Mouse (Mus musculus): ENCODE measurements around the gene Rdh19.
"Not testable (repeated sequence)": the region's sequence is repeated elsewhere in the genome, so short reads cannot be mapped to it uniquely, and the experiment has no call there.

Gene Rdh19

DNA sequence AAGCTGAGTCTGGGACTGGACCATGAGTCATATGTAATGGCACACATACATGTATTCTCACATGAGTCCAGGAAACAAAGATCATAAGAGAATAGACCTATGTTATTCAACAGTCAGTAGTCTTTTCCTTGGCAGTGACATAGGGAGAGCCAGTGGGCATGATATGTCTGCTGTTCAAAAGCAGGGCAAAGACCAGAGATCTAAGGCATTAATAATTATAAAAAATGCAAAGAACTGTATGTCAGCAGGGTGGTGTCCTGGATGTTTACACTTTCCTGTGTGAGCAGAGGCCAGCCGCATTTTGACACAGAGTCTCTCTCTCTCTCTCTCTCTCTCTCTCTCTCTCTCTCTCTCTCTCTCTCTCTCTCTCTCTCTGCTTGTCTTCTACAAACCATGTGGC is at the start of gene Rdh19:
TSS of gene Rdh19 (plus strand) at position 301 of the 400 bp plus-strand sequence.
- DNase-seq (ENCODE audit: low read depth): no peak

- no peak for DNase-seq (ENCODE audit: low read depth)
These were observed 48.8 kb upstream of the Rdh19 start, which contains the start of gene Rdh16 for GRCm38 (mm10) chr10:127800891-127801290. Gene Rdh16, plus strand, starts transcription at chr10:127801152.

DNA sequence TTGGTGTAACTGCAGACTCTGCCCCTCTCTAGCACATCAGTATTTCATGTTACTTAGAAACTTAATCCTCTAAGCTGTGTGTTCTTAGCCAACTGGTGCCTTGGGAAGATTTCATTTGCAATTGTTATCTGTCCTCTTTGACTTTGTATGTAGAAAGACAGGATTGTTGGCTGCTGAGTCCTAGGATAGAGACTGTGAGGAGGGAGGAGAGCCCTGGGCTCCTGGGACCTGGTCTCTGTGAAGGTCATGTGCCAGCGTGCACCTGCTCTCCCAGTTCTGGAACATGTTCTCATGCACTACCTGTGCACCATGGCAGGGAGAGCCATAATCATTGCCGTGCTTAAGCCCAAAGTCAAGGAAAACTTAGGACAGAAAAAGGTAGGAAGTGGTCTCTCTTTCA is 48.1 kb upstream of the Rdh19 start:
- DNase-seq (ENCODE audit: low read depth): no peak

DNA sequence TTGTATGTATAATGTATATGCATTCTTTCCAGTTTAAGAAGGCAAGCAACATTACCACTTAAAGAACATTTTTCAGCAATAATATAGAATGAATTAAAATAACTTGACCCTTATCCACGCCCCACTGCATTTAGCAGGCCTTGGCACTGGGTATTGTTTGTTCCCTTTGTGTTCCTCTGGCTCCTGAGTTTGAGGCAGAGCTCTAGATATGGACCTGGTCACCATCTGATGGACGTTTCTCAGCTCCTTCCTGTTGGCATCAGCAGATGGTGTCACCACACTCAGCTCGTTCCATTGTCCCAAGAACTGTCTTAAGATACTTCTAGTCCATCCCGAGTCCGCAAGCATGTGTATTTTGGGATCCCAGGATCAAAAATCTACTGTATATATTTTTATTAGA is 47.5 kb upstream of the Rdh19 start:
- DNase-seq (ENCODE audit: low read depth): no peak

- no peak for DNase-seq (ENCODE audit: low read depth)
These were observed 45.3 kb upstream of the Rdh19 start for GRCm38 (mm10) chr10:127804416-127804815.

DNA sequence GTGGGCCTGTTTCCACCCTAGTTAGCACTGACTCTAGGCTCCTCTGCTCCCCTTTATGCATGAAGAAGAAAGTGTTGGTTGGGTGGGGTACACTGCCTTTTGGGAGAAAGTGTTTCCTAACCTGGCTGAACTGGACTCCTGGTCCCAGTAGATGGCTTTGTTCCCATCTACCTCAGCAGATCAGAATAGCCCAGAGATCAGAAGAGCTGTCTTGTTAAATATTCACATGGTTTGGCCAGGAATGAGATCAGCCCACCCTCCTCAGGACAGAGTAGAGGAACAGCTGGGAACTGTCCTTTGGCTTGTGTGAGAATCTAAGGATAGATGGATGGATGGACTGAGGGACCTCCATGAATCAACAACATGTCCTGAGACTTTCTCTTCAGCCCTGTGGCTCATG is 33.8 kb upstream of the Rdh19 start:
- DNase-seq (ENCODE audit: low read depth): no peak

DNA sequence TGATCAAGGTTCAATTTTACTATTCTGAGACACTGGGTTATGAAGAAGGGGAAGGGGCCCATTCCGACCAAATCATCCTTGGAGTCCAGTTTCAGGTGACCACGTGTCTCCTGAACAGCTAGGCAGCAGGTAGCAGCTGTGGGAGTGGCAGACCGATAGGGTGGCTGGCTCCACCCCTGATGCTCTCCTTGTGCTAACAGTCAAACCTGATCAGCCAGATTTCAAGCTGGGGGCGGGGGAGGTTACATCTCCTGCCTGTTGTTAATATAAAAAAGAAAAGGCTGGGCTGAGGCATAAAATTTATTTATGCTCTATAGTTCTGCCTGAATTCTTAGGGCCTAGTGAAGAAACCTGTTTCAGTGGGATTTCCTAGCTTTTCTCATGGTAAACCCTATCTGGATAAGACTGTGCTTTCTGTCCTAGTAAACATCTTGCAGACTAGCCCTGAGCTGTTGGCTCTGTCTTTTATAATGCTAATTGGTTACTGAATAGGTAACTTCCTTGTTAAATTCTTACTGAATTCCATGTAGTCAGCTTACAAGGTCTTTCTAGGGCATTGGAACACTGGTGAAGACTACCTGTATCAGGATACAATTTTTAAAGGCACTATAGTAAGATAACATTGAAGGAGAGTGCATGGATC is 32.3 kb upstream of the Rdh19 start:
- not testable (repeated sequence) for DNase-seq (ENCODE audit: low read depth)

DNA sequence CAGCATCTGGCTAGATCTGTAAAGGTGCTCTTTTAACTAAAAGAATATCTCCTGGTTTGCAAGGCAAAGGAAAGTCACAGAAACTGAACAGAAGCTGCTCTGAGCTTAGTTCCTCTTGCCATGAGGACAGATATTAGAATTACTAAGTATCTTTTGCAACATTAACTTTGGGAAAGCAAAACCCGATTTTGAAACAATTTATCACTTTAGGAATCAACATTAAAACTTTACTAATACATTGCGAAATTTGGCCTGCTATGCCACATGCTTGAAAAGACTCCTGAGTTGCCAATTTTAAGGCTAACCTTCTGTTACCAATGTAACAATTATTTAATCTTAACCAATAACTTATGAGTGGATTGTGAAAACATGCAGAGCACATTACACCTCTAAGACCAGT is 27.9 kb upstream of the Rdh19 start:
- DNase-seq (ENCODE audit: low read depth): not testable (repeated sequence)

- no peak for DNase-seq (ENCODE audit: low read depth)
These were observed 24.3 kb upstream of the Rdh19 start for GRCm38 (mm10) chr10:127825386-127825785.

DNA sequence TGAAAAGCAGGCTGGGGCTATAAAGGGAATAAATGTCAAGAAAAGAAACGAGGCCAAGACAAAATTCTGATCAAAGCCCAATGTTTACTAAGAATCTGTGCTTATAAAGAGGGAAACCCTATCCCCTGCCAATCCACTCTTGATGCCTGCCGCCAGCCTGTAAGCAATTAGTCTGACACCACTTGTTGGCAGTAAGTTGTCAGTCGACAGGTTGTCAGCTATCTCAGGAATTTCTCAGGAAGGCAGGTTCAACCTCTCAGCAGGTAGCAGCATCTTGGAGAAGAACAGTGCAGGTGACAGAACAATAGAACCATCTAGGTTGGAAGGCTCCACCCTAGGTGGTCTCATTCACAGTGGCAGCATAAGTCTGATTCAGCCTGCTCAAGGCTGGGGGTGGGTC is 20.6 kb upstream of the Rdh19 start:
- DNase-seq (ENCODE audit: low read depth): no peak

- not testable (repeated sequence) for DNase-seq (ENCODE audit: low read depth)
These were observed 15.5 kb upstream of the Rdh19 start for GRCm38 (mm10) chr10:127834186-127834585.

GRCm38 (mm10) chr10:127835292-127835691 is 14.4 kb upstream of the Rdh19 start:
- DNase-seq (ENCODE audit: low read depth): no peak

DNA sequence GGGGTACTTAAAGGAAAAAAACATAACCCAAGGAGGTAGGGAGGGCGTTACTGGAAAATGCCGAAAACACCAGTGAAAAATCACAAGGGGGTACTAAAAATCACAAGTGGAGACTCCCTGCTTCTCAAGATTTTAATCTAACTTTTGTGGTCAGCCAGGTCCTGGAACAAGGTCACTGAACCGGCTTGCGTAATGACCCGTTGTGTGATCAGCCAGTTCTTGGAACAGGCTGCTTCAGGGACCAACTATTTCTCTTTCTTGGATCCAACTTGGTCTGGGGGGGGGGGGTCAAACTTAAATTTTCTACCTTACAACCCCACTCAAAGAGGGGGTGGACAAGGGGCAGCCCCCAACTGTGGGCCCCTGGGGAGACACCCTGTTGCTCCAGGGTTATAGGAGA is 11.9 kb upstream of the Rdh19 start:
- not testable (repeated sequence) for DNase-seq (ENCODE audit: low read depth)

GRCm38 (mm10) chr10:127838539-127838938 is 11.2 kb upstream of the Rdh19 start:
- no peak for DNase-seq (ENCODE audit: low read depth)

DNA sequence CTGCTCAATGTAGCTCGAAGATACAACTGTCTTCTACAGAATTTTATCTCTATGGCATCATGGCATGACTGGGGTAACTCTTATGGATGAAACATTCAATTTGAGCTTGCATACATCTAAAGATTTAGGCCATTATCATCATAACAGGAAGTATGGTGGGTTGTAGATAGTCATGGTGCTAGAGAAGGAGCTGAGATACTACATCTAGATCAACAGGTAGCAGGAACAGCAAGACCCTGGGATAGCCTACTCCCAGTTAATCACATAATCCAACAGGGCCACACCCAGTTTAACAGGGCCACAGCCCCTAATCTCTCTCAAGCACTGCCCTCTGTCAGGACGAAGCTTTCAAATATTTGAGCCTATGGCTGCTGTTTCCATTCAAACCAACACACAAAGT is 9.0 kb upstream of the Rdh19 start:
- DNase-seq (ENCODE audit: low read depth): no peak

DNA sequence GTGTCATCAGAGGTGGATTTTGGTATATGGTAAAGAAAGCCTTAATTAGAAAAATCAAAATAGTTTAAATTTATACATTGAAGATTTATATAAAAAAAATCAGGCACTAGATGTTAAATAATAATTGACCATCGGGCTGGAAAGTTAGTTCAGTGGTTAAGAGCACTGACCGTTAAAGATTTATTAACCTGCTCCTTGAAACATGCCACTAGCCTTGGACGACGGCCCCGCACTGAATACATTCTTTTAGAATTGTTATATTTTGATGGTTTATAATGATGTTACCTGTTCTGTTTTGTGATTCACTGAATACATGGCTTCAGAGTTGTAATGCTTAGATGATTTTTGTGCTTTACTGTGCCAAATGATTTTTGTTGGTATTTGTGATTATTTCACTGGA is 3.8 kb upstream of the Rdh19 start:
- DNase-seq (ENCODE audit: low read depth): not testable (repeated sequence)

- no peak for DNase-seq (ENCODE audit: low read depth)
These were observed 1.6 kb upstream of the Rdh19 start for GRCm38 (mm10) chr10:127848089-127848488.

GRCm38 (mm10) chr10:127856376-127856775 is 6.6 kb downstream of the Rdh19 start:
- DNase-seq (ENCODE audit: low read depth): no peak

DNA sequence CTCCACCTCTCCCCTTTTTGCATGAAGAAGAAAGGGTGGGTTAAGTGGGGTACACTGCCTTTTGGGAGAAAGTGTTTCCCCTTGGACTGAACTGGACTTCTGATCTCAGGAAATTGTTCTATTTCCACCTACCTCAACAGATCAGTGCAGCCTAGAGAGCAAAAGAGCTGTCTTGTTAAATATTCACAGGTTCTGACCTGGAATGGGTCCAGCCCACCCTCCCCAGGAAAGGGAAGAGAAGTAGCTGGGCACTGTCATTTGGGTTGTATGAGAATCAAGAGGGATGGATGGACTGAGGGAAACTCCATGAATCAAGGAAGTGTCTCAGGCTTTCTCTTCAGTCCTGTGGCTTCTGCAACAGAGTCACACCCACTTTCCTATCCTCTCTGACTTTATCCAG is 15.2 kb downstream of the Rdh19 start:
- no peak for DNase-seq (ENCODE audit: low read depth)

GRCm38 (mm10) chr10:127866232-127866631 is 16.5 kb downstream of the Rdh19 start, which contains the start of gene Rdh16f2:
Gene Rdh16f2, plus strand, starts transcription at chr10:127866474.
- DNase-seq (ENCODE audit: low read depth): no peak

DNA sequence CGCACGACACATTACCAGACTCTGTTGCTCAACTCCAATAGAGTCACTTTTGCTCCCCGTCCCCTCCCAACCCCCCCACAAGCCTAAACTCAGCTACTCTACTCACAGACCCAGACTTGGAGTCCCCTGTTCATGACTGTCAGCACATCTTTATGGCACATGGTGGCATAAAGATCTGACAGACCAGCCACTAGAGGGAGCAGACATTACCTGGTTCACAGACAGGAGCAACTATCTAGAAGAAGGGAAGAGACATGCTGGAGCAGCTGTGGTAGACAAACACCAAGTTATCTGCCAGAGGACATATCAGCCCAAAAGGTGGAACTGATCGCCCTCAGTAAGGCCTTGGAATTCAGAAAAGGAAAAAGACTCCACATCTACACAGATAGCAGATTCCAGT is 22.8 kb downstream of the Rdh19 start:
- DNase-seq (ENCODE audit: low read depth): no peak

- DNase-seq (ENCODE audit: low read depth): no peak
These were observed 28.0 kb downstream of the Rdh19 start for GRCm38 (mm10) chr10:127877681-127878080.

DNA sequence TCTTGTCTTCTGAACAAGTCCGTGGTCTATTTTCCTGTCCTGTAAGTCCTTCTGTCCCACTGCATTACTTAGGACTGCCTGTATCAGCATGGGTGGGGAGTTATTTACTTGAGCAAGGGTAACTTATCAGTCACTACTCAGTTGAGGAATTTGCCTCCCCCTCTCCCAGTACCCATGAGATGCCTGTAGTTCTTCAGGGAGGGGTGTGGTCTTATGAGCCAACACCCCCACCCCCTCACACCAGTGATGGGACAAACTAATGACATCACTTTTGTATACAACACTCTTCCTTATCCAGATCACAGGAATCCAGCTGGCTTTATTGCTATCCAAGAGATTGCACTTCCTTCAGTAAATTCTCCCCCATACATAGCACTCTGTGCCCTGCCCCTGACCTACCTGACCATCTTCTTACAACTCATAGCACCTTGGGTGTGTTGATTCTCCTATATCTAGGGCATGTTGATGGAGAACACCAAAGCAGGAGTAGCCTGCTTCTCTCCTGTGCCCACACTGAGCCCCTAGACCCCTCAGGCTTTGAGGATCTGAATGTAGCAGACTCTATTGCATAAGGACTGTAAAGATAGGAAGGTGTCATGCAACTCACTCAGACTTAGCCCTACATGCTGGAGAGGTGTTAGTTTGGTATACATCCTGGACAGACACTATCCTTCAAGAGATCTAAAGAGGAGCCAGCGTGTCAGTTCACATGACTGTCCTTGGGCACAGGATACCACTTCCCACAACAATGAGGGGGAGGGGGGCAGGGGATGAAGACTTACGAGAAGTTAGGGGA is 28.7 kb downstream of the Rdh19 start:
- no peak for DNase-seq (ENCODE audit: low read depth)

Measured in fibroblast of lung, adult 2 months (primary cell).